Mouse (Mus musculus) CH12.LX (cell line): ENCODE measurements around the gene Gpx4.

Experiments
- CTCF ChIP-seq, 2 experiments: IDR thresholded peaks in 1 of 2; conservative IDR thresholded peaks in 1 of 2; 2 replicates each; pipeline ENCODE4 v1.5.1; 2011 to 2012; ENCODE audit warnings: low read depth in 2 of 2, low read length in 2 of 2, improper control_type of control experiment in 1 of 2, inconsistent platforms in 1 of 2, mild to moderate bottlenecking in 1 of 2, moderate library complexity in 1 of 2
- HCFC1 ChIP-seq: IDR thresholded peaks from 2 replicates; pipeline ENCODE4 v1.6.1; 2012; ENCODE audit warnings: low read depth, mild to moderate bottlenecking, inconsistent platforms, low read length, improper control_type of control experiment
- MAFK ChIP-seq: IDR thresholded peaks from 2 replicates; pipeline ENCODE4 v1.6.1; 2011; ENCODE audit warnings: low read length, improper control_type of control experiment; ENCODE audit not compliant: insufficient replicate concordance
- ZC3H11A ChIP-seq: IDR thresholded peaks from 2 replicates; pipeline ENCODE4 v1.6.1; 2012; ENCODE audit warnings: low read depth, mild to moderate bottlenecking, inconsistent platforms, low read length, improper control_type of control experiment

DNA sequence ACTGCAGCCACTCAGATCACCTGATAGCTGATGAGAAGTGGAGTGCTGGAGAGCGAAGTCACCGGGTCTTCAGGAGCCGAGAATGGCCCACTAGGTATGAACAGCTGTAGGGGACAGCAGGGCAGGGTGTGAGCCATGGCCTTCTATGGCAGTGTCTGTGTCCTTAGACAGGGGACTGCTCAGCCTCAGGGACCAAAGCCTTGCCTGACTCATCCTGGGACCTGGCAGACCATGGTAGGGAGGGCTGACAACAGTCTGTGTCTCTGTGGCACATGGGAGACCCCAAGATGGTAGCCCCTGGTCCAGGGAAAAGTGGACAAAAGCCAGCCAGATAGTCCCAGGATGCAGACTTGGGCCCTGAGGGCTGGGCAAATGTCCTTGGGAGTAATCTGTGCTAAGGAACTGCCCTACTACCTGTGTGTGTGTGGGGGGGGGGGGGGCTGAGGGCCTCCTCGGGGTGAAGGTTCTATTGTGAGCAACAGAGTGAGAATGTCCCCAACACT lies 23.0 kb downstream of the Gpx4 start:
- no peak for TF ChIP-seq CTCF (conservative IDR thresholded peaks at IDR 0.05 in 1 of 2, IDR thresholded peaks at IDR 0.05 in 1 of 2; ENCODE audit: low read depth in 2 of 2, low read length in 2 of 2)
- TF ChIP-seq ZC3H11A, result no peak
- TF ChIP-seq MAFK, result no peak
- no peak for TF ChIP-seq HCFC1
